9 mouse cellular contexts compared by ENCODE assay signal in genomic region chr6:127072817-127073216, GRCm38 (mm10). TPM values are rescaled to one million over a fixed set of nuclear protein-coding genes. Genes with fewer than 3 reads are reported as not detected.
DNase-seq lines count a peak whose midpoint lies in the region; ATAC-seq lines count a peak whose summit lies in the region.
"Had no signal": no experiment of that assay in that cellular context is flagged by ENCODE, and none has a peak within 500 bp of the region (broad histone marks: within the 10 kb centered on the region; RNA-seq: fewer than 3 reads in every experiment).

Gene Fgf23 (plus strand): TSS chr6:127072902.

- H3K36me3 ChIP-seq in hindbrain, embryonic 10.5 days: no peaks in the 10 kb centered on the region
- H3K36me3 ChIP-seq in hindbrain, embryonic 13.5 days: no peaks in the 10 kb centered on the region
- no peaks in the 10 kb centered on the region for H3K36me3 ChIP-seq in midbrain, embryonic 12.5 days
- H3K36me3 ChIP-seq in midbrain, embryonic 16.5 days (ENCODE audit: control insufficient read depth, insufficient read depth, low read length): no peaks in the 10 kb centered on the region
- H3K36me3 ChIP-seq in embryonic facial prominence, embryonic 15.5 days: no peaks in the 10 kb centered on the region
- H3K36me3 ChIP-seq in stomach, embryonic 16.5 days (ENCODE audit: control insufficient read depth, insufficient read depth, low read length): no peaks in the 10 kb centered on the region

- H3K4me3 ChIP-seq in hindbrain, embryonic 10.5 days: no peak within 1 kb of the TSS; the same call in 1 of the 2 replicates
- H3K4me3 ChIP-seq in hindbrain, embryonic 13.5 days: no peak within 1 kb of the TSS
- H3K4me3 ChIP-seq in midbrain, embryonic 12.5 days: no peak within 1 kb of the TSS
- H3K4me3 ChIP-seq in midbrain, embryonic 16.5 days (ENCODE audit: low read depth, low read length): no peak within 1 kb of the TSS
- no peak within 1 kb of the TSS for H3K4me3 ChIP-seq in embryonic facial prominence, embryonic 15.5 days (replicated peaks)
- H3K4me3 ChIP-seq in stomach, embryonic 16.5 days (replicated peaks; ENCODE audit: low read length): peak within 1 kb of the TSS; percentile 18

- peaks cover 7% of the 10 kb centered on the region; the same call in 1 of the 2 replicates for H3K27me3 ChIP-seq in hindbrain, embryonic 10.5 days (ENCODE audit: insufficient read depth, poor library complexity, severe bottlenecking)
- 0 out of 2 replicates have a peak, but pooled peaks cover 7% of the 10 kb centered on the region for H3K27me3 ChIP-seq in hindbrain, embryonic 13.5 days
- peaks cover 5% of the 10 kb centered on the region; the same call in 1 of the 2 replicates for H3K27me3 ChIP-seq in midbrain, embryonic 12.5 days
- no peaks in the 10 kb centered on the region for H3K27me3 ChIP-seq in midbrain, embryonic 16.5 days (ENCODE audit: control insufficient read depth, insufficient read depth, low read depth, low read length)
- H3K27me3 ChIP-seq in embryonic facial prominence, embryonic 15.5 days: 0 out of 2 replicates have a peak, but pooled peaks cover 3% of the 10 kb centered on the region
- no peaks in the 10 kb centered on the region for H3K27me3 ChIP-seq in stomach, embryonic 16.5 days (ENCODE audit: control insufficient read depth, insufficient read depth, low read length)

- H3K27ac ChIP-seq in hindbrain, embryonic 10.5 days: no peak within 1 kb of the TSS; the same call in 1 of the 2 replicates
- H3K27ac ChIP-seq in hindbrain, embryonic 13.5 days: no peak within 1 kb of the TSS
- no peak within 1 kb of the TSS for H3K27ac ChIP-seq in midbrain, embryonic 12.5 days (replicated peaks)
- no peak within 1 kb of the TSS for H3K27ac ChIP-seq in midbrain, embryonic 16.5 days (ENCODE audit: low read length)
- H3K27ac ChIP-seq in embryonic facial prominence, embryonic 15.5 days (replicated peaks): no peak within 1 kb of the TSS
- H3K27ac ChIP-seq in stomach, embryonic 16.5 days (ENCODE audit: low read length): no peak within 1 kb of the TSS

- no peak within 1 kb of the TSS for H3K4me2 ChIP-seq in hindbrain, embryonic 13.5 days
- no peak within 1 kb of the TSS for H3K4me2 ChIP-seq in midbrain, embryonic 12.5 days (replicated peaks)
- H3K4me2 ChIP-seq in midbrain, embryonic 16.5 days (ENCODE audit: low read length): no peak within 1 kb of the TSS
- H3K4me2 ChIP-seq in embryonic facial prominence, embryonic 15.5 days (replicated peaks): peak within 1 kb of the TSS; percentile 19; the same call in 1 of the 2 replicates
- H3K4me2 ChIP-seq in stomach, embryonic 16.5 days (ENCODE audit: low read depth, low read length): peak within 1 kb of the TSS; percentile 44

- H3K9me3 ChIP-seq in hindbrain, embryonic 10.5 days: no peaks in the 10 kb centered on the region
- H3K9me3 ChIP-seq in hindbrain, embryonic 13.5 days: no peaks in the 10 kb centered on the region
- no peaks in the 10 kb centered on the region for H3K9me3 ChIP-seq in midbrain, embryonic 12.5 days
- H3K9me3 ChIP-seq in midbrain, embryonic 16.5 days (replicated peaks; ENCODE audit: control insufficient read depth, low read length, poor library complexity, severe bottlenecking): no peaks in the 10 kb centered on the region
- H3K9me3 ChIP-seq in embryonic facial prominence, embryonic 15.5 days (replicated peaks): no peaks in the 10 kb centered on the region
- no peaks in the 10 kb centered on the region for H3K9me3 ChIP-seq in stomach, embryonic 16.5 days (replicated peaks; ENCODE audit: control insufficient read depth, low read length)

- peaks cover 10% of the 10 kb centered on the region for H3K4me1 ChIP-seq in hindbrain, embryonic 10.5 days (replicated peaks)
- no peaks in the 10 kb centered on the region for H3K4me1 ChIP-seq in hindbrain, embryonic 13.5 days (replicated peaks)
- H3K4me1 ChIP-seq in midbrain, embryonic 12.5 days: peaks cover 4% of the 10 kb centered on the region; the same call in 1 of the 2 replicates
- H3K4me1 ChIP-seq in midbrain, embryonic 16.5 days (ENCODE audit: control insufficient read depth, insufficient read depth, low read length): no peaks in the 10 kb centered on the region
- H3K4me1 ChIP-seq in embryonic facial prominence, embryonic 15.5 days: peaks cover 8% of the 10 kb centered on the region; the same call in 1 of the 2 replicates
- H3K4me1 ChIP-seq in stomach, embryonic 16.5 days (ENCODE audit: control insufficient read depth, insufficient read depth, low read length): peaks cover 11% of the 10 kb centered on the region

- H3K9ac ChIP-seq in hindbrain, embryonic 13.5 days: no peak within 1 kb of the TSS
- no peak within 1 kb of the TSS for H3K9ac ChIP-seq in midbrain, embryonic 12.5 days (replicated peaks)
- H3K9ac ChIP-seq in midbrain, embryonic 16.5 days (ENCODE audit: low read depth, low read length): no peak within 1 kb of the TSS
- H3K9ac ChIP-seq in embryonic facial prominence, embryonic 15.5 days: no peak within 1 kb of the TSS
- peak within 1 kb of the TSS; percentile 19; the same call in 1 of the 2 replicates for H3K9ac ChIP-seq in stomach, embryonic 16.5 days (ENCODE audit: low read length)

- WGBS in hindbrain, embryonic 10.5 days: 15% methylated on average over 5 of the region's 5 CpGs
- WGBS in hindbrain, embryonic 13.5 days: 15% methylated on average over 5 of the region's 5 CpGs
- WGBS in midbrain, embryonic 12.5 days: 9% methylated on average over 5 of the region's 5 CpGs
- 16% methylated on average over 5 of the region's 5 CpGs for WGBS in midbrain, embryonic 16.5 days
- WGBS in embryonic facial prominence, embryonic 15.5 days: 8% methylated on average over 5 of the region's 5 CpGs
- 9% methylated on average over 5 of the region's 5 CpGs for WGBS in stomach, embryonic 16.5 days

- no peak for ATAC-seq in hindbrain, embryonic 13.5 days (ENCODE audit: low FRiP score)
- ATAC-seq in midbrain, embryonic 12.5 days (ENCODE audit: low FRiP score, low read depth): 0 out of 2 replicates have a peak, but pooled peaks have one; percentile 54
- no peak for ATAC-seq in midbrain, embryonic 16.5 days
- ATAC-seq in embryonic facial prominence, embryonic 15.5 days (ENCODE audit: insufficient number of reproducible peaks, low FRiP score, low TSS enrichment, low read depth): peak; percentile 89
- peak; percentile 81 for ATAC-seq in stomach, embryonic 16.5 days (ENCODE audit: insufficient read depth, low FRiP score)

- peak; percentile 50 for DNase-seq in hindbrain, embryonic 10.5 days (ENCODE audit: low spot score)
- no peak for DNase-seq in cerebellum, adult 11 months
- DNase-seq in testis, postnatal 10 days (ENCODE audit: low spot score): no peak

RNA-seq across cellular contexts. Expression of gene Fgf23, which starts in this region (rescaled TPM):
- 0.08 and 0.11 TPM in 2 replicates for polyA plus RNA-seq in hindbrain, embryonic 10.5 days (2016; fragmentation: Nextera tagmentation; extraction: Ambion mirVana)
- polyA plus RNA-seq in hindbrain, embryonic 13.5 days (2015; fragmentation: Nextera tagmentation; extraction: Ambion mirVana): not detected in 2 replicates
- not detected in 2 replicates for polyA plus RNA-seq in midbrain, embryonic 12.5 days (2016; fragmentation: Nextera tagmentation; extraction: Ambion mirVana)
- 0.26 and 0.39 TPM in 2 replicates for polyA plus RNA-seq in midbrain, embryonic 16.5 days (2015; fragmentation: Nextera tagmentation; extraction: Ambion mirVana)
- polyA plus RNA-seq in embryonic facial prominence, embryonic 15.5 days (2015; fragmentation: Nextera tagmentation; extraction: Ambion mirVana): 0.20 and 0.35 TPM in 2 replicates
- polyA plus RNA-seq in stomach, embryonic 16.5 days (2015; fragmentation: Nextera tagmentation; extraction: Ambion mirVana): not detected in 2 replicates
- polyA plus RNA-seq: liver, embryonic 16.5 days had no signal

Comparison
In these comparisons a context has a peak if more than half of its experiments do, and no peak if none do; other contexts are left out.
1. Peak in DNase-seq in hindbrain, embryonic 10.5 days; RNA of the gene not detected or under 1 TPM.
2. Peak in ATAC-seq in midbrain, embryonic 12.5 days; RNA of the gene not detected or under 1 TPM.
3. Peak in ATAC-seq and H3K4me2 ChIP-seq in embryonic facial prominence, embryonic 15.5 days; RNA of the gene not detected or under 1 TPM.
4. Peak in ATAC-seq, H3K4me3 ChIP-seq, H3K9ac ChIP-seq and H3K4me2 ChIP-seq in stomach, embryonic 16.5 days; RNA of the gene not detected or under 1 TPM.